In genomic region chr2:174428996-174429591, GRCm38 (mm10) we compare ENCODE assay signal across 18 mouse cellular contexts. TPM values are rescaled to one million over a fixed set of nuclear protein-coding genes. Genes with fewer than 3 reads are reported as not detected.
DNase-seq lines count a peak whose midpoint lies in the region; ATAC-seq lines count a peak whose summit lies in the region.
"Had no signal": no experiment of that assay in that cellular context is flagged by ENCODE, and none has a peak within 500 bp of the region (broad histone marks: within the 10 kb centered on the region; RNA-seq: fewer than 3 reads in every experiment).

No protein-coding gene starts in this region.

- peaks cover 65% of the 10 kb centered on the region for H3K36me3 ChIP-seq in midbrain, embryonic 12.5 days
- H3K36me3 ChIP-seq in midbrain, embryonic 16.5 days (ENCODE audit: control insufficient read depth, insufficient read depth, low read length): peaks cover 19% of the 10 kb centered on the region
- peaks cover 3% of the 10 kb centered on the region for H3K36me3 ChIP-seq in embryonic facial prominence, embryonic 11.5 days (replicated peaks; ENCODE audit: control insufficient read depth, insufficient read depth, low read depth, low read length)
- peaks cover 23% of the 10 kb centered on the region; the same call in 1 of the 2 replicates for H3K36me3 ChIP-seq in midbrain, embryonic 15.5 days (replicated peaks)

- H3K9ac ChIP-seq in midbrain, embryonic 12.5 days (replicated peaks): no peak overlapping the region
- H3K9ac ChIP-seq in midbrain, embryonic 16.5 days (ENCODE audit: low read depth, low read length): no peak overlapping the region
- H3K9ac ChIP-seq in embryonic facial prominence, embryonic 11.5 days (replicated peaks; ENCODE audit: low read length): no peak overlapping the region
- H3K9ac ChIP-seq in midbrain, embryonic 15.5 days: no peak overlapping the region
- H3K9ac ChIP-seq: heart, embryonic 13.5 days; liver, embryonic 14.5 days had no signal

- DNase-seq in embryonic facial prominence, embryonic 11.5 days (ENCODE audit: low spot score): peak; percentile 31
- DNase-seq in frontal cortex, adult 2 months (ENCODE audit: extremely low spot score in 1 of 2, low spot score in 1 of 2): no peak
- no peak for DNase-seq in left cerebral cortex, postnatal 14 days (ENCODE audit: low spot score in 2 of 2)
- DNase-seq: cerebellum, adult 2 months; kidney, adult 2 months; layer of hippocampus, postnatal 36 days; right cerebral cortex, adult 18-20 months; thymus, postnatal 4 days had no signal

- intact Hi-C loops in left cerebral cortex, postnatal 14 days (cut with DNase I): no loop called here

- H3K9me3 ChIP-seq in midbrain, embryonic 12.5 days: no peaks in the 10 kb centered on the region
- no peaks in the 10 kb centered on the region for H3K9me3 ChIP-seq in midbrain, embryonic 16.5 days (replicated peaks; ENCODE audit: control insufficient read depth, low read length, poor library complexity, severe bottlenecking)
- H3K9me3 ChIP-seq in embryonic facial prominence, embryonic 11.5 days (replicated peaks; ENCODE audit: control insufficient read depth, low read length): no peaks in the 10 kb centered on the region
- no peaks in the 10 kb centered on the region for H3K9me3 ChIP-seq in midbrain, embryonic 15.5 days
- H3K9me3 ChIP-seq: heart, embryonic 13.5 days had no signal

- peaks cover 8% of the 10 kb centered on the region; the same call in 1 of the 2 replicates for H3K4me1 ChIP-seq in midbrain, embryonic 12.5 days
- no peaks in the 10 kb centered on the region for H3K4me1 ChIP-seq in midbrain, embryonic 16.5 days (ENCODE audit: control insufficient read depth, insufficient read depth, low read length)
- H3K4me1 ChIP-seq in embryonic facial prominence, embryonic 11.5 days (ENCODE audit: control insufficient read depth, insufficient read depth, low read length): no peaks in the 10 kb centered on the region
- H3K4me1 ChIP-seq in midbrain, embryonic 15.5 days: 0 out of 2 replicates have a peak, but pooled peaks cover 3% of the 10 kb centered on the region
- H3K4me1 ChIP-seq: heart, embryonic 13.5 days had no signal

- ATAC-seq in midbrain, embryonic 12.5 days (ENCODE audit: low FRiP score, low read depth): peak; percentile 53
- no peak for ATAC-seq in midbrain, embryonic 16.5 days
- ATAC-seq in embryonic facial prominence, embryonic 11.5 days (replicated peaks; ENCODE audit: insufficient number of reproducible peaks, low FRiP score, low TSS enrichment, low read depth): no peak; the same call in 1 of the 2 replicates
- 0 out of 2 replicates have a peak, but pooled peaks have one; percentile 8 for ATAC-seq in granulocyte monocyte progenitor cell, adult 5-6 weeks (replicated peaks; ENCODE audit: poor library complexity, severe bottlenecking)
- peak; percentile 65 for ATAC-seq in midbrain, embryonic 15.5 days (replicated peaks)
- ATAC-seq: lung, postnatal 0 days had no signal

- H3K27me3 ChIP-seq in midbrain, embryonic 12.5 days: no peaks in the 10 kb centered on the region
- no peaks in the 10 kb centered on the region for H3K27me3 ChIP-seq in midbrain, embryonic 16.5 days (ENCODE audit: control insufficient read depth, insufficient read depth, low read depth, low read length)
- no peaks in the 10 kb centered on the region for H3K27me3 ChIP-seq in embryonic facial prominence, embryonic 11.5 days (ENCODE audit: control insufficient read depth, insufficient read depth, low read length)
- no peaks in the 10 kb centered on the region for H3K27me3 ChIP-seq in midbrain, embryonic 15.5 days (replicated peaks)
- H3K27me3 ChIP-seq: heart, embryonic 13.5 days had no signal

- WGBS in midbrain, embryonic 12.5 days: 77% methylated on average over 10 of the region's 10 CpGs
- WGBS in midbrain, embryonic 16.5 days: 72% methylated on average over 10 of the region's 10 CpGs
- 77% methylated on average over 10 of the region's 10 CpGs for WGBS in embryonic facial prominence, embryonic 11.5 days
- WGBS in midbrain, embryonic 15.5 days: 64% methylated on average over 10 of the region's 10 CpGs

- H3K4me2 ChIP-seq in midbrain, embryonic 12.5 days (replicated peaks): no peak overlapping the region
- H3K4me2 ChIP-seq in midbrain, embryonic 16.5 days (ENCODE audit: low read length): no peak overlapping the region
- H3K4me2 ChIP-seq in embryonic facial prominence, embryonic 11.5 days (ENCODE audit: low read depth, low read length): no peak overlapping the region
- no peak overlapping the region for H3K4me2 ChIP-seq in midbrain, embryonic 15.5 days
- H3K4me2 ChIP-seq: heart, embryonic 13.5 days had no signal

- H3K27ac ChIP-seq in midbrain, embryonic 12.5 days (replicated peaks): no peak overlapping the region
- H3K27ac ChIP-seq in midbrain, embryonic 16.5 days (ENCODE audit: low read length): no peak overlapping the region
- H3K27ac ChIP-seq in embryonic facial prominence, embryonic 11.5 days (replicated peaks; ENCODE audit: low read depth, low read length): no peak overlapping the region
- no peak overlapping the region for H3K27ac ChIP-seq in midbrain, embryonic 15.5 days
- H3K27ac ChIP-seq: heart, embryonic 13.5 days; liver, embryonic 14.5 days had no signal

- H3K4me3 ChIP-seq in midbrain, embryonic 12.5 days: no peak overlapping the region
- H3K4me3 ChIP-seq in midbrain, embryonic 16.5 days (ENCODE audit: low read depth, low read length): no peak overlapping the region
- no peak overlapping the region for H3K4me3 ChIP-seq in embryonic facial prominence, embryonic 11.5 days (ENCODE audit: low read depth, low read length)
- H3K4me3 ChIP-seq in midbrain, embryonic 15.5 days: no peak overlapping the region
- H3K4me3 ChIP-seq: heart, embryonic 13.5 days had no signal

RNA-seq across cellular contexts. Expression of gene Ctsz, which starts 9.7 kb away (rescaled TPM):
- 76.6 and 89.2 TPM in 2 replicates for polyA plus RNA-seq in midbrain, embryonic 12.5 days (2016; fragmentation: Nextera tagmentation; extraction: Ambion mirVana)
- polyA plus RNA-seq in midbrain, embryonic 16.5 days (2015; fragmentation: Nextera tagmentation; extraction: Ambion mirVana): 54.8 and 63.3 TPM in 2 replicates
- 86.5 and 106 TPM in 2 replicates for polyA plus RNA-seq in embryonic facial prominence, embryonic 11.5 days (2014; fragmentation: Nextera tagmentation; extraction: Ambion mirVana)
- 201 and 252 TPM in 2 replicates for total RNA-seq in granulocyte monocyte progenitor cell, adult 5-6 weeks (2014; fragmentation: Nextera tagmentation)
- total RNA-seq in granulocyte monocyte progenitor cell, adult 5-6 weeks (2017): 362 and 363 TPM in 2 replicates
- 63.8 and 79.7 TPM in 2 replicates for polyA plus RNA-seq in midbrain, embryonic 15.5 days (2015; fragmentation: Nextera tagmentation; extraction: Ambion mirVana)
- polyA plus RNA-seq in frontal cortex, adult 2 months (2012; rRNA removed): 71.3 and 75.2 TPM in 2 replicates
- total RNA-seq in left cerebral cortex, postnatal 14 days (2021): 10 to 100 TPM; 21.2 to 22.8 TPM

RNA-seq across cellular contexts. Expression of gene Nelfcd, which starts 13.5 kb away (rescaled TPM):
- polyA plus RNA-seq in midbrain, embryonic 12.5 days (2016; fragmentation: Nextera tagmentation; extraction: Ambion mirVana): 151 and 158 TPM in 2 replicates
- 108 TPM in 2 replicates for polyA plus RNA-seq in midbrain, embryonic 16.5 days (2015; fragmentation: Nextera tagmentation; extraction: Ambion mirVana)
- 184 and 204 TPM in 2 replicates for polyA plus RNA-seq in embryonic facial prominence, embryonic 11.5 days (2014; fragmentation: Nextera tagmentation; extraction: Ambion mirVana)
- 56.8 and 68.4 TPM in 2 replicates for total RNA-seq in granulocyte monocyte progenitor cell, adult 5-6 weeks (2014; fragmentation: Nextera tagmentation)
- total RNA-seq in granulocyte monocyte progenitor cell, adult 5-6 weeks (2017): 40.2 and 42.2 TPM in 2 replicates
- 114 and 118 TPM in 2 replicates for polyA plus RNA-seq in midbrain, embryonic 15.5 days (2015; fragmentation: Nextera tagmentation; extraction: Ambion mirVana)
- polyA plus RNA-seq in frontal cortex, adult 2 months (2012; rRNA removed): 75.5 and 77.1 TPM in 2 replicates
- total RNA-seq in left cerebral cortex, postnatal 14 days (2021): 10 to 100 TPM; 46.2 to 50.4 TPM

RNA-seq across cellular contexts. Expression of gene Tubb1, which starts 21.4 kb away (rescaled TPM):
- polyA plus RNA-seq in midbrain, embryonic 12.5 days (2016; fragmentation: Nextera tagmentation; extraction: Ambion mirVana): 2.7 and 3.0 TPM in 2 replicates
- 0.43 and 0.48 TPM in 2 replicates for polyA plus RNA-seq in midbrain, embryonic 16.5 days (2015; fragmentation: Nextera tagmentation; extraction: Ambion mirVana)
- 5.2 and 6.6 TPM in 2 replicates for polyA plus RNA-seq in embryonic facial prominence, embryonic 11.5 days (2014; fragmentation: Nextera tagmentation; extraction: Ambion mirVana)
- not detected in 2 replicates for total RNA-seq in granulocyte monocyte progenitor cell, adult 5-6 weeks (2014; fragmentation: Nextera tagmentation)
- 0.43 and 1.0 TPM in 2 replicates for total RNA-seq in granulocyte monocyte progenitor cell, adult 5-6 weeks (2017)
- polyA plus RNA-seq in midbrain, embryonic 15.5 days (2015; fragmentation: Nextera tagmentation; extraction: Ambion mirVana): 0.50 and 0.79 TPM in 2 replicates
- 0.25 TPM in 1 of 2 replicates, not detected in the other for polyA plus RNA-seq in frontal cortex, adult 2 months (2012; rRNA removed)
- total RNA-seq in left cerebral cortex, postnatal 14 days (2021): under 1 TPM in 1 of 2 experiments, not detected in 1; 0.24 TPM
- total RNA-seq: hematopoietic stem cell, adult 5-6 weeks; layer of hippocampus, postnatal 36 days had no signal
- polyA plus RNA-seq: C2C12; cortical plate, adult 2 months had no signal

RNA-seq across cellular contexts. Expression of gene Atp5e, which starts 34.8 kb away (rescaled TPM):
- polyA plus RNA-seq in midbrain, embryonic 12.5 days (2016; fragmentation: Nextera tagmentation; extraction: Ambion mirVana): 754 and 756 TPM in 2 replicates
- polyA plus RNA-seq in midbrain, embryonic 16.5 days (2015; fragmentation: Nextera tagmentation; extraction: Ambion mirVana): 681 and 687 TPM in 2 replicates
- polyA plus RNA-seq in embryonic facial prominence, embryonic 11.5 days (2014; fragmentation: Nextera tagmentation; extraction: Ambion mirVana): 686 and 711 TPM in 2 replicates
- total RNA-seq in granulocyte monocyte progenitor cell, adult 5-6 weeks (2014; fragmentation: Nextera tagmentation): 648 and 734 TPM in 2 replicates
- 282 and 442 TPM in 2 replicates for total RNA-seq in granulocyte monocyte progenitor cell, adult 5-6 weeks (2017)
- 656 and 712 TPM in 2 replicates for polyA plus RNA-seq in midbrain, embryonic 15.5 days (2015; fragmentation: Nextera tagmentation; extraction: Ambion mirVana)
- 547 and 598 TPM in 2 replicates for polyA plus RNA-seq in frontal cortex, adult 2 months (2012; rRNA removed)
- 100 to 1,000 TPM; 329 to 340 TPM for total RNA-seq in left cerebral cortex, postnatal 14 days (2021)

RNA-seq across cellular contexts. Expression of gene Prelid3b, which starts 43.8 kb away (rescaled TPM):
- polyA plus RNA-seq in midbrain, embryonic 12.5 days (2016; fragmentation: Nextera tagmentation; extraction: Ambion mirVana): 102 TPM in 2 replicates
- 109 and 110 TPM in 2 replicates for polyA plus RNA-seq in midbrain, embryonic 16.5 days (2015; fragmentation: Nextera tagmentation; extraction: Ambion mirVana)
- polyA plus RNA-seq in embryonic facial prominence, embryonic 11.5 days (2014; fragmentation: Nextera tagmentation; extraction: Ambion mirVana): 131 and 134 TPM in 2 replicates
- total RNA-seq in granulocyte monocyte progenitor cell, adult 5-6 weeks (2014; fragmentation: Nextera tagmentation): 76.8 and 88.4 TPM in 2 replicates
- total RNA-seq in granulocyte monocyte progenitor cell, adult 5-6 weeks (2017): 213 and 215 TPM in 2 replicates
- 108 and 113 TPM in 2 replicates for polyA plus RNA-seq in midbrain, embryonic 15.5 days (2015; fragmentation: Nextera tagmentation; extraction: Ambion mirVana)
- 85.6 and 95.5 TPM in 2 replicates for polyA plus RNA-seq in frontal cortex, adult 2 months (2012; rRNA removed)
- 10 to 100 TPM; 43.5 to 47.0 TPM for total RNA-seq in left cerebral cortex, postnatal 14 days (2021)

Comparison
In these comparisons a context has a peak if more than half of its experiments do, and no peak if none do; other contexts are left out.
1. ATAC-seq: peak in midbrain, embryonic 12.5 days (single experiment), granulocyte monocyte progenitor cell, adult 5-6 weeks (single experiment) and midbrain, embryonic 15.5 days (single experiment); none in midbrain, embryonic 16.5 days (single experiment) and embryonic facial prominence, embryonic 11.5 days (single experiment).